Comparison of ENCODE assay signal across 8 mouse cellular contexts in the genomic region with DNA sequence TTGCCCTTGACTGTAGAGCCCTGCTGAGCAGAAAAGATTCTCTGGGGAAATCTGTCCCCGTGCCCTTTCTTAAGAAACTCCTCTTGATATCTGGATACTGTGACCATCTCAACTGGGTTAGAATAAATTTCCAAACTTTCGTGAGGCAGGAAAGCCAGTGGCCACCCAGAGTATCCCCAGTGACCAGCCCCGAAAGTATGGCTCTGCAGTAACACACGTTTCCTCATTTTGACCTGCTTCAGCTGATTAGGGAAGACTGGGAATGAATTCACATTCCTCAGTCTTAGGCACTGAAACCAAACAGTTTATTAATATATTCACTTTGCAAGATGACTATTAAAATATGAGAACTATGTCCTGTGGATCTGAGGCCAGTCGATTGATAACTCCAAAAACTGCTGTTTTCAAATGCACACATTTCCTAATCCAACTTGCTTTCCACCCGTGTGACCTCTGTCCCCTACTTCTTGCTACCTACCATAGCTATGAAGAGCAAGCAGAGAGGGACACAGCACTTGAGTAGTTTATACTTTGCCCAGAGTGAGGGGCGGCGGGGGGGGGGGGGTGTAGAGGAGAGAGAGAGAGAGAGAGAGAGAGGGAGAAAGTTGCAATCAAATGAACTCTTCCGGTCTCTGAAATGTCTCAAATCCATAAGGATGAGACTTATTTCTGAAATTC. TPM values are rescaled to one million over a fixed set of nuclear protein-coding genes. Genes with fewer than 3 reads are reported as not detected.
DNase-seq lines count a peak whose midpoint lies in the region; ATAC-seq and TF ChIP-seq lines count a peak whose summit lies in the region.

No protein-coding gene starts in this region.

- peaks cover 18% of the 10 kb centered on the region for H3K4me1 ChIP-seq in forebrain, embryonic 16.5 days (replicated peaks; ENCODE audit: control insufficient read depth, insufficient read depth, low read length)
- peaks cover 13% of the 10 kb centered on the region; the same call in 1 of the 2 replicates for H3K4me1 ChIP-seq in limb, embryonic 14.5 days (ENCODE audit: control insufficient read depth, insufficient read depth, low read length)

- peak overlapping the region; percentile 69 for H3K27ac ChIP-seq in left cerebral cortex, adult 2 months
- peak overlapping the region; percentile 75 for H3K27ac ChIP-seq in forebrain, embryonic 16.5 days (ENCODE audit: low read length)
- H3K27ac ChIP-seq in limb, embryonic 14.5 days (replicated peaks; ENCODE audit: low read depth, low read length): no peak overlapping the region

- no peaks in the 10 kb centered on the region for H3K36me3 ChIP-seq in forebrain, embryonic 16.5 days (ENCODE audit: control insufficient read depth, insufficient read depth)
- H3K36me3 ChIP-seq in limb, embryonic 14.5 days (ENCODE audit: control insufficient read depth, insufficient read depth, low read length): no peaks in the 10 kb centered on the region

- no peaks in the 10 kb centered on the region for H3K9me3 ChIP-seq in forebrain, embryonic 16.5 days (ENCODE audit: control insufficient read depth, low read length)
- no peaks in the 10 kb centered on the region for H3K9me3 ChIP-seq in limb, embryonic 14.5 days (ENCODE audit: control insufficient read depth, low read length)

- H3K4me2 ChIP-seq in forebrain, embryonic 16.5 days (ENCODE audit: low read length): peak overlapping the region; percentile 95
- peak overlapping the region; percentile 96 for H3K4me2 ChIP-seq in limb, embryonic 14.5 days (replicated peaks; ENCODE audit: low read depth, low read length, severe bottlenecking)

- H3K9ac ChIP-seq in forebrain, embryonic 16.5 days (replicated peaks; ENCODE audit: low read depth, low read length): peak overlapping the region; percentile 87
- H3K9ac ChIP-seq in limb, embryonic 14.5 days (ENCODE audit: low read depth, low read length, severe bottlenecking): peak overlapping the region; percentile 69

- no peak for DNase-seq in left cerebral cortex, adult 2 months (ENCODE audit: extremely low spot score in 1 of 2, low spot score in 2 of 2)
- DNase-seq in left cerebral cortex, adult 8-10 months (ENCODE audit: low spot score in 2 of 2): no peak
- DNase-seq in limb, embryonic 14.5 days (ENCODE audit: low spot score): no peak
- DNase-seq in neural tube, embryonic 10.5 days (ENCODE audit: extremely low spot score, low spot score): peak; percentile 27
- DNase-seq in cerebellum, adult 8-10 months: no peak
- no peak for DNase-seq in frontal cortex, postnatal 10 days (ENCODE audit: low spot score in 2 of 2)
- DNase-seq in layer of hippocampus, adult 8-10 months (ENCODE audit: low spot score in 2 of 2): no peak

- no peak for TF ChIP-seq POLR2A in limb, embryonic 14.5 days (IDR thresholded peaks at IDR 0.05; ENCODE audit: borderline replicate concordance, extremely low read depth, insufficient read depth, insufficient read length)

- no peak for TF ChIP-seq CTCF in left cerebral cortex, adult 2 months (IDR thresholded peaks at IDR 0.05)

- no peak for ATAC-seq in forebrain, embryonic 16.5 days
- no peak for ATAC-seq in limb, embryonic 14.5 days (ENCODE audit: low FRiP score, low read depth)

- H3K4me3 ChIP-seq in left cerebral cortex, adult 2 months: peak overlapping the region; percentile 59
- H3K4me3 ChIP-seq in forebrain, embryonic 16.5 days (replicated peaks; ENCODE audit: low read length): peak overlapping the region; percentile 82
- peak overlapping the region; percentile 74 for H3K4me3 ChIP-seq in limb, embryonic 14.5 days (replicated peaks; ENCODE audit: low read length)

- no peaks in the 10 kb centered on the region for H3K27me3 ChIP-seq in forebrain, embryonic 16.5 days (replicated peaks; ENCODE audit: control insufficient read depth, insufficient read depth, low read length)
- H3K27me3 ChIP-seq in limb, embryonic 14.5 days (ENCODE audit: control insufficient read depth, insufficient read depth, low read length): peaks cover 8% of the 10 kb centered on the region; the same call in 1 of the 2 replicates

- WGBS in forebrain, embryonic 16.5 days: 28% methylated on average over 7 of the region's 9 CpGs
- 15% methylated on average over 8 of the region's 9 CpGs for WGBS in limb, embryonic 14.5 days

- intact Hi-C loops in left cerebral cortex, adult 2 months (cut with DNase I): no loop called here

RNA-seq across cellular contexts. Expression of a gene that starts 1.0 kb away (rescaled TPM):
- 10 to 100 TPM; 61.5 to 63.3 TPM for total RNA-seq in left cerebral cortex, adult 2 months (2021)
- 10 to 100 TPM; 46.1 to 57.5 (median 51.3) TPM for total RNA-seq in left cerebral cortex, adult 8-10 months (2022)
- polyA plus RNA-seq in forebrain, embryonic 16.5 days (2015; fragmentation: Nextera tagmentation; extraction: Ambion mirVana): 238 and 246 TPM in 2 replicates
- 20.6 and 26.0 TPM in 2 replicates for polyA plus RNA-seq in limb, embryonic 14.5 days (2012; rRNA removed)
- polyA plus RNA-seq in limb, embryonic 14.5 days (2014; fragmentation: Nextera tagmentation; extraction: Ambion mirVana): 32.8 and 38.0 TPM in 2 replicates
- total RNA-seq in layer of hippocampus, adult 8-10 months (2022): 10 to 100 TPM; 38.4 to 42.4 (median 40.8) TPM
